Mouse (Mus musculus): ENCODE results near the gene Lamb1. TPM values are rescaled to one million over a fixed set of nuclear protein-coding genes. Genes with fewer than 3 reads are reported as not detected.
A peak's percentile ranks its signal among the peaks of the same experiment; 100 is the strongest.

Gene Lamb1
- polyA plus RNA-seq, 1 experiment from 2014 or later = 83.4 TPM

DNA sequence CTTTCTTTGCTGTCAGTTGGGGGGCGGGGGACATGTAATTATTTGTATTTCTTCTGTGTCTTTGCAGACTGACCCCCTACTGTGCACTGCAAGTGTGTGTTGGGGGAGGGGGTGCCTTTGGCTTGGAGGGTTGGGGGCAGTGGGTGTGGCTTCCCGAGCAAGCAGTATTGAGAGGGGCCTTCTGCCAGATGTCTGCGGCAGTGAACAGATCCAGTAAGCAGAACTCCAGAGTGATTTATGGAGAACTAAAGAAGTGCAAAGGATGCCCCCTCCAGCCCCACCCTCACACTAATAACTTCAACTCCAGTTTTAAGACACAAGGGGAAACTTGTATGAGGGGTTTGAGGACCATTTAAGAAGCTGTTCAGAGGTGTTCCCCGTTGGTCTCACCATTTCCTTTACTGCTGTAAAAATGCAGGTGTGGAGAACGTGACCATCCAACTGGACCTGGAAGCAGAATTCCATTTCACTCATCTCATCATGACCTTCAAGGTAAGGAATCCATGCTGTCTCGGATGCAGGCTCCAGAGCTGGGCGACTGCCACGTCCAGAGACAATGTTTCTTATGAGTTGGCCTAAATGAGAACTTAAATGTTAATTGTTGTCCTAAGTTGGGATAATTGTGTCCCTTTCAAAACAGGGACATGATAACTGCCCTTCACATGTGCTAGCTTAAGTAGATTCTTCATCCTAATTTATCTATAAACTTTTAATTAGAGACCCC is 7.1 kb downstream of the Lamb1 start:
- H3K27me3 ChIP-seq (replicated peaks) = no peaks in the 10 kb centered on the region
- ATAC-seq (ENCODE audit: insufficient read depth, low FRiP score, low read depth) = no peak
- H3K9ac ChIP-seq = no peak overlapping the region
- WGBS = 37% methylated on average over 8 of the region's 8 CpGs
- H3K9me3 ChIP-seq = no peaks in the 10 kb centered on the region; the same call in 1 of the 2 replicates
- H3K4me3 ChIP-seq (replicated peaks) = no peak overlapping the region
- peaks cover 31% of the 10 kb centered on the region for H3K36me3 ChIP-seq
- H3K27ac ChIP-seq = peak overlapping the region; percentile 82
- peaks cover 40% of the 10 kb centered on the region for H3K4me1 ChIP-seq
- peak overlapping the region; percentile 29; the same call in 1 of the 2 replicates for H3K4me2 ChIP-seq

DNA sequence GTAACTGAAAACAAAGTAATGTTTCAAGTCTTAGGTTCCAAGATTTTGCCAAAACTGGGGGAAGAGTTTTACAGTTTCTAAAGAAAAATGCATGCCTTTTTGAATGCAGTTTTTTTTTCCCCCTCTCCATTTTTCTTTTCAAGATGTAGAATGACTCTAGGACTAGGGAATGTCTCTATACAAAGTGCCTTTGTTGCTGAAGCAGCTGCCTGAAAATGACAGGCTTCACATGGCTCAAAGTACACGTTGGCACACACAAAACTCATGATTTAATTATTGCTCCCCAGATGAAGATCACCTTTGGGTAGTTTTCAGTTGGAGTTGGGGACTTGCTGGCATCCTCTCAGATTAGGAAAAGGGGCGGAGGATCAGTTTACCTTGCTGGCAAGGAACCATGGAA is 7.8 kb downstream of the Lamb1 start:
- no peak overlapping the region for H3K27ac ChIP-seq
- H3K27me3 ChIP-seq (replicated peaks) = no peaks in the 10 kb centered on the region
- H3K4me1 ChIP-seq = peaks cover 38% of the 10 kb centered on the region
- no peaks in the 10 kb centered on the region; the same call in 1 of the 2 replicates for H3K9me3 ChIP-seq
- no peak overlapping the region for H3K4me2 ChIP-seq
- no peak overlapping the region for H3K9ac ChIP-seq
- H3K36me3 ChIP-seq = peaks cover 36% of the 10 kb centered on the region
- no peak for ATAC-seq (ENCODE audit: insufficient read depth, low FRiP score, low read depth)
- WGBS = 78% methylated on average over 2 of the region's 2 CpGs
- no peak overlapping the region for H3K4me3 ChIP-seq (replicated peaks)

DNA sequence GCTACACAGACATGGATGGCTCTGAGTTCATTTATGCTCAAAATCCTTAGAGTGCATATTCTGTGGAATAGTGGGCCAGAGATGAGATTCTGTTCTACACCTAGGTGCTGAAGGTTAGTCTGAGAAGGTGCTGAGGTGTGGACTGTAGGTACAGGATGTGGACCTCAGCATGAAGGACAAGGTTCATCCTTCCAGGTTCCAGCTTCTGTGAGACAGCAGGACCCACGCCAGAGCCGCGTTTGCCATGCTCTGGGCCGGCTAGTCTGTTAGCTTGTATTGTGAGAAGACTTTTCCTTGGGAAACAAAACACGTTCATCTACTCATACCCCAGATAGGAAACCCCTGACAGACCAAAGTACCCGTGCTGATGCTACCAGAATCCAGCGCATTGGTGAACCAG is 8.6 kb downstream of the Lamb1 start:
- Histone ChIP-seq H3K4me3 (replicated peaks) (no peak overlapping the region), H3K4me1 (peaks cover 38% of the 10 kb centered on the region), H3K9ac (no peak overlapping the region), H3K27me3 (replicated peaks) (no peaks in the 10 kb centered on the region), H3K27ac (0 out of 2 replicates have a peak overlapping the region, but pooled peaks have one; percentile 0), H3K4me2 (no peak overlapping the region), H3K9me3 (no peaks in the 10 kb centered on the region; the same call in 1 of the 2 replicates), H3K36me3 (peaks cover 41% of the 10 kb centered on the region)
- WGBS = 93% methylated on average over 7 of the region's 7 CpGs
- ATAC-seq (ENCODE audit: insufficient read depth, low FRiP score, low read depth) = no peak

DNA sequence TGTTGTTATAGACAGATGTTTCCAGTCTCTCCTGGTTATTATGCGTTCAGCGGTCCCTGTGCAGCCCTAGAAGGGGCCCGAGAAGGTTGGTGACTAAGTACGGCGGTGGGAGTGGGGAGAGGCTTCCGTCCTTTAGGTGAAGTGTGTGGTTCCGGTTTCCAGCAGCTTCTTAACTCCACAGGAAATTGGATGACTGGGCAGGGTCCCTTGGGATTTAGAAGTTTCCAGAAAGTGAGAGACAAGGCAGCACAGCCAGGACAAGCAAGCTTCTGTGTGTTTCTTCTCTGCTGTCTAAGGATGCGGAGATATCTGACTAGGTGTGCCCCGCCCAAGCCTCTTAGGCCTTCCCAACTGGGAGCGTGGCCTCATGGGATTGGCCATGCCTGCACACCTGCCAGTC is 10.4 kb downstream of the Lamb1 start:
- ATAC-seq (ENCODE audit: insufficient read depth, low FRiP score, low read depth) = no peak
- 49% methylated on average over 10 of the region's 10 CpGs for WGBS
- 0 out of 2 replicates have a peak overlapping the region, but pooled peaks have one; percentile 45 for H3K27ac ChIP-seq
- no peaks in the 10 kb centered on the region for H3K27me3 ChIP-seq (replicated peaks)
- no peak overlapping the region for H3K4me3 ChIP-seq (replicated peaks)
- peaks cover 46% of the 10 kb centered on the region for H3K36me3 ChIP-seq
- no peak overlapping the region for H3K4me2 ChIP-seq
- H3K4me1 ChIP-seq = peaks cover 32% of the 10 kb centered on the region
- no peak overlapping the region for H3K9ac ChIP-seq
- H3K9me3 ChIP-seq = no peaks in the 10 kb centered on the region; the same call in 1 of the 2 replicates

DNA sequence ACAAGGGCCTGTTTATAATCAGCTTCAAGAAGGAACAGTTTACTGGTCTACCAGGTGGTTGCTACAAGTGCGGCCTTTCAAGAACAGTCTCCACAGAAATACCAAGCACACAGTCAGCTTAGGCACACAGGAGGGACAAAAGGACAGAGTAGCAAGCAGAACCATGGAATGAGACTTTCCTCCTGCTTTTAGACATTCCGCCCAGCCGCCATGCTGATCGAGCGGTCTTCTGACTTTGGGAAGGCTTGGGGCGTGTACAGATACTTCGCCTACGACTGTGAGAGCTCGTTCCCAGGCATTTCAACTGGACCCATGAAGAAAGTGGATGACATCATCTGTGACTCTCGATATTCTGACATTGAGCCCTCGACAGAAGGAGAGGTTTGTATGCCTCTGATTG is 13.2 kb downstream of the Lamb1 start:
- ATAC-seq (ENCODE audit: insufficient read depth, low FRiP score, low read depth) = no peak
- H3K4me2 ChIP-seq = no peak overlapping the region
- H3K27ac ChIP-seq = no peak overlapping the region
- peaks cover 46% of the 10 kb centered on the region for H3K36me3 ChIP-seq
- WGBS = 91% methylated on average over 11 of the region's 11 CpGs
- H3K9ac ChIP-seq = no peak overlapping the region
- no peak overlapping the region for H3K4me3 ChIP-seq (replicated peaks)
- H3K9me3 ChIP-seq = no peaks in the 10 kb centered on the region; the same call in 1 of the 2 replicates
- peaks cover 20% of the 10 kb centered on the region for H3K4me1 ChIP-seq
- H3K27me3 ChIP-seq (replicated peaks) = no peaks in the 10 kb centered on the region

DNA sequence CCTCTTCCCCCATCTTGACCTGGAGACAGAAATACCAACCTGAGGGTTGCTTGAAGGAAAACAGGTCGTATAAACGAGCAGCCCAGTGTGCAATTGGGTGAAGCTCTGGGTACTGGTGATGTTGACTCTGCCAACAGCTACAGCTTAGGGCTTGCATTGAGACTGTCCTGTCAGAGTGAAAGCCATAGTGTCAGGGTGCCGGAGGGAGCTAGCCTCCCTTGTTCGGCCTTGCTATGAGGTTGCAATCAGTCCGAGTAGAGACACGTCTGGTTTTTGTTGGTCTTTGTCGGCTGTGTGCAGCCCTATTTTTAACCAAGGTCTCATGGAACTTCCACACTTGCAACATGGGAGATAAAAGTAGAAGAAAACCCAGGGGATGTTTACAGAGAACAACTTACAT is 15.3 kb downstream of the Lamb1 start:
- WGBS = 64% methylated on average over 7 of the region's 7 CpGs
- peaks cover 31% of the 10 kb centered on the region for H3K36me3 ChIP-seq
- ATAC-seq (ENCODE audit: insufficient read depth, low FRiP score, low read depth) = no peak
- H3K4me3 ChIP-seq (replicated peaks) = no peak overlapping the region
- no peak overlapping the region for H3K27ac ChIP-seq
- H3K9me3 ChIP-seq = no peaks in the 10 kb centered on the region
- no peaks in the 10 kb centered on the region for H3K27me3 ChIP-seq (replicated peaks)
- peaks cover 20% of the 10 kb centered on the region for H3K4me1 ChIP-seq
- no peak overlapping the region for H3K4me2 ChIP-seq
- no peak overlapping the region for H3K9ac ChIP-seq

DNA sequence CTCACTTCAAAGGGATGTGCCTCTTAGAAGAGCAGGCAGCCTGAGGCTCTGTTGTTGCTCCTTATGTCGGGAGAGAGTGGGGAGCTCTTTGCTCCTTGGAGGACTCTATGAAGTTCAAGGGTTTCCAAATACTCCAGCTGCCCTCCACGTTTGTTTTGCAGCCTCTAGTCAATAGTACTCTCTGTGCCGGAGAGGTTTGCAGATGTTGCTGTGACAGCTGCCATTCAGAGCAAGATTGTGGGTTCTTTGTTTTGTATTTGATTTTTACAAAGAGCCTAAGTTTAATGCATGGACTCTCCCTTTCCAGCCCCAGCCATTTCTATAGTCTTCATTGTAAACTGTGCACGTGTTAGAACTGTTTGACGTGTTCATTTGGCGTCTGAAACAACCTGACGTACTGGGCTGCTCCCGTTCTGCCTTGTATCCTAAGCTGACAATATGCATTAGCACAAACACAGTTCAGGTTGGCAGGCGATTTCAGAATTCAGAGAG is 16.1 kb downstream of the Lamb1 start:
- H3K27me3 ChIP-seq (replicated peaks) = no peaks in the 10 kb centered on the region
- H3K4me2 ChIP-seq = no peak overlapping the region
- H3K4me1 ChIP-seq = peaks cover 15% of the 10 kb centered on the region
- no peak overlapping the region for H3K9ac ChIP-seq
- H3K36me3 ChIP-seq = peaks cover 38% of the 10 kb centered on the region
- 66% methylated on average over 9 of the region's 9 CpGs for WGBS
- H3K4me3 ChIP-seq (replicated peaks) = no peak overlapping the region
- H3K27ac ChIP-seq = 0 out of 2 replicates have a peak overlapping the region, but pooled peaks have one; percentile 18
- ATAC-seq (ENCODE audit: insufficient read depth, low FRiP score, low read depth) = no peak
- no peaks in the 10 kb centered on the region for H3K9me3 ChIP-seq

DNA sequence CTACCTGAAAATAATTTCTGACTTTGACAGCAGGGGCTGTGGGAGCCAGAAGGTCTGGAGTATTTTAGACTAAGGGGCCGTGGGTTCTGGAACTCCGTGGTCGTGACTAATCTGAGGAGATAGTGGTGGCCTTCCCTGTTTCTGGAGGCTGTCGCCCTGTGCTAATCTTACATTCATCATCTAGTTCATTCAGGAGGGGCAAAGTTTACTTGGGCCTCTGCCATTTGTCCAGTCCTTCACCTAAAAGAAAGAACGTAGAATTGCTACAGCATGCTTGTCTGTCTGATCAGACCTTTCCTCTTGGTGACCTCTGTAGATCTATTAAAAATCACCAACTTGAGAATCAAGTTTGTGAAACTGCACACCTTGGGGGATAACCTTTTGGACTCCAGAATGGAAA is 17.2 kb downstream of the Lamb1 start:
- Histone ChIP-seq H3K27ac (no peak overlapping the region), H3K4me3 (replicated peaks) (no peak overlapping the region), H3K9ac (no peak overlapping the region), H3K27me3 (replicated peaks) (no peaks in the 10 kb centered on the region), H3K36me3 (peaks cover 41% of the 10 kb centered on the region), H3K9me3 (no peaks in the 10 kb centered on the region), H3K4me2 (no peak overlapping the region), H3K4me1 (peaks cover 15% of the 10 kb centered on the region)
- WGBS = 60% methylated on average over 5 of the region's 5 CpGs
- ATAC-seq (ENCODE audit: insufficient read depth, low FRiP score, low read depth) = no peak

DNA sequence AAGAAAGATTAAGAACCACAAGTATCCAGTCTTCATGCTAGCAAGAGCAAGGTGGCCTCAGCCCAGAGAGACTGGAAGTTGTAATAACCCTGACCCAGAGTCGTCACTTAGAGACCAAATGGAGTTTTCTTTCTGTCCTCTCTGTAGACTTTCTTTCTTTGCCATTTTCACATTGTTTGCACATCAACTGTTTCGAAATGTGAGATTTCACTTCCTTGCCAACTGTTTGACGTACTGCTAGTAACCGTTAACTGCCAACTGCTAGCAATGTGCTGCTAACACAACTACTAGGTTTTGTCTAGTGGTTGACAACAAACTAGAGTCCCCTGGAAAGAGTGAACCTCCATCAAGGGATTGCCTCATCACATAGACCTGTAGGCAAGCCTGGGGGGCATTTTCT is 18.1 kb downstream of the Lamb1 start:
- 72% methylated on average over 4 of the region's 4 CpGs for WGBS
- ATAC-seq (ENCODE audit: insufficient read depth, low FRiP score, low read depth) = no peak
- Histone ChIP-seq H3K4me2 (no peak overlapping the region), H3K27me3 (replicated peaks) (no peaks in the 10 kb centered on the region), H3K4me3 (replicated peaks) (no peak overlapping the region), H3K36me3 (peaks cover 43% of the 10 kb centered on the region), H3K9ac (no peak overlapping the region), H3K9me3 (no peaks in the 10 kb centered on the region), H3K4me1 (peaks cover 15% of the 10 kb centered on the region), H3K27ac (no peak overlapping the region)

DNA sequence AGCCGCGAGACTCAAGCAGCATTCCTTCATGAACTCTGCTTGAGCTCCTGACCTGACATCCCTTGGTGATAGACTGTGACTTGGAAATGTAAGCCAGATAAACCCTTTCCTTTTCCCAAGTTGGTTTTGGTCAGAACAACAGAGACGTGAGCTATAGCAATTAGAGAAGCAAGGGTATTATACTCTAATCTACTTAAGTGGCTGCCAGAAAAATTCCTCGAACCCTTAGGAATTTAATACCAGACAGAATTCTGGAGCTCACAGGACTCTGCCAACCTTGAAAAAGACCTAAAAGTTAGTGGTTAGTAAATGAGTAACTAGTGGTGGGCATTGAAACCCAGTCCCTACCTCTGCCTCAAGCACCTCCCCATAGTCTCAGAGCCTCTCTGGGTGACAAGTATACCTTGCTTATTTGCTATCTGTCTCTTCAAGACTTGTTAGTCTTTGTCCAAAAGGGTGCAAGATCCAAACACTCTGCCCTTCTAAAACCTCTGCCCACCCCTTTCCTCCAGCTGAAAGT is 18.6 kb downstream of the Lamb1 start:
- no peak for ATAC-seq (ENCODE audit: insufficient read depth, low FRiP score, low read depth)
- no peak overlapping the region for H3K27ac ChIP-seq
- H3K36me3 ChIP-seq = peaks cover 41% of the 10 kb centered on the region
- 56% methylated on average over 4 of the region's 4 CpGs for WGBS
- H3K4me2 ChIP-seq = no peak overlapping the region
- no peak overlapping the region for H3K9ac ChIP-seq
- no peaks in the 10 kb centered on the region for H3K27me3 ChIP-seq (replicated peaks)
- H3K4me3 ChIP-seq (replicated peaks) = no peak overlapping the region
- H3K9me3 ChIP-seq = no peaks in the 10 kb centered on the region
- H3K4me1 ChIP-seq = peaks cover 15% of the 10 kb centered on the region

DNA sequence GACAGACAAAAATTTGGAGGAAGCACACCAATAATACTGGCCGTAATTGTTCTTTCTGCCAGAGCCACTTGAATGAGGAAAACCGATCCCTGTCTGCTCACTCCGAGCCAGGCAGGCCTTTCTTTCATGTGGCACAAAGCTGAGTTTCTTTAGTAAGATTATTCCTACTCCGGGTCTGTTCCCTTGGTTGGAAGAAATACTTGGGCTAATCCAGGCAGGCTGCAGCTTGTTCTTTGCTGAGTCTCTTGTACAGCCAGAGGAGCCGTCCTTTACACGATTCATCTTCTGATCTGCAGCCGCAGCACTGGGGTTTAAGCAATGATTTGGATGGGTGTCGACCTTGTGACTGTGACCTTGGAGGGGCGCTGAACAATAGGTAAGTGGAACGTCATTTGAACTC is 24.0 kb downstream of the Lamb1 start:
- peaks cover 37% of the 10 kb centered on the region for H3K36me3 ChIP-seq
- H3K9ac ChIP-seq = no peak overlapping the region
- no peak overlapping the region for H3K4me2 ChIP-seq
- H3K4me3 ChIP-seq (replicated peaks) = no peak overlapping the region
- no peaks in the 10 kb centered on the region for H3K27me3 ChIP-seq (replicated peaks)
- peaks cover 6% of the 10 kb centered on the region for H3K4me1 ChIP-seq
- no peaks in the 10 kb centered on the region for H3K9me3 ChIP-seq
- no peak for ATAC-seq (ENCODE audit: insufficient read depth, low FRiP score, low read depth)
- WGBS = 88% methylated on average over 10 of the region's 10 CpGs
- H3K27ac ChIP-seq = no peak overlapping the region

DNA sequence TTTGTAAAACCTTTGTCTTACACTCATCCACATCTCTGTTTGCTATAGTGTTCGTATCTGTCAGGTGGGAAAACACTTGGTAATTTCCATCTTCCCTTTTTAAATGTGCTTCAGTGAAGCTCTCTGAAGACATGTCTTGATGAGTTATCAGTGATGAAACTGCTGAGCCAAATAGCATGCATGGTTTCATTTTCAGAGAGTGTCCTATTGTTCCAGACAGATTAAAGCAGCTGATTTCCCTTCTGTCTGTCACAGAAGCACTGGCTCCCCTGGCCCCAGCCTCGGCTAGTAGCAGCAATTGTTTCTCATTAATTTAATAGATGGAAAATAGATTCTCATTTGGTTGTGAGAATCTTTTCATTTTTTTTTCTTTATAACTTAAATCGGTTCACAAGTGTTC is 25.9 kb downstream of the Lamb1 start:
- peaks cover 22% of the 10 kb centered on the region for H3K4me1 ChIP-seq
- peaks cover 30% of the 10 kb centered on the region for H3K36me3 ChIP-seq
- WGBS = 86% methylated on average over 3 of the region's 3 CpGs
- H3K9me3 ChIP-seq = no peaks in the 10 kb centered on the region
- no peak overlapping the region for H3K4me3 ChIP-seq (replicated peaks)
- no peak overlapping the region for H3K9ac ChIP-seq
- no peak for ATAC-seq (ENCODE audit: insufficient read depth, low FRiP score, low read depth)
- H3K4me2 ChIP-seq = no peak overlapping the region
- no peak overlapping the region for H3K27ac ChIP-seq
- H3K27me3 ChIP-seq (replicated peaks) = no peaks in the 10 kb centered on the region

Data from stomach, embryonic 15.5 days (tissue).